Mouse (Mus musculus) kidney, adult 2 months (tissue): Measurements from ENCODE around the gene Aebp2. TPM values are rescaled to one million over a fixed set of nuclear protein-coding genes. Genes with fewer than 3 reads are reported as not detected.
A peak's percentile ranks its signal among the peaks of the same experiment; 100 is the strongest.
"Not testable (repeated sequence)": the region's sequence is repeated elsewhere in the genome, so short reads cannot be mapped to it uniquely, and the experiment has no call there.

Experiments
- DNase-seq: peaks from one replicate; pipeline ENCODE4 v3.0.0; 2021
- H3K27ac ChIP-seq: fragments of 200-500 bp; 2 replicates; pipeline ENCODE4 v1.5.1; 2012; ENCODE audit warnings: low read depth, low read length, control low read depth, inconsistent platforms; ENCODE audit not compliant: insufficient read depth
- H3K27me3 ChIP-seq: fragments of 200-500 bp; replicated peaks from 2 replicates; pipeline ENCODE4 v1.6.1; 2012; ENCODE audit warnings: mild to moderate bottlenecking, moderate library complexity, low read length, inconsistent platforms; ENCODE audit not compliant: control insufficient read depth, insufficient read depth
- H3K36me3 ChIP-seq: fragments of 200-500 bp; 2 replicates; pipeline ENCODE4 v1.6.1; 2012; ENCODE audit warnings: mild to moderate bottlenecking, moderate library complexity, low read length, inconsistent platforms; ENCODE audit not compliant: control insufficient read depth, insufficient read depth
- H3K4me1 ChIP-seq: fragments of 200-500 bp; 2 replicates; pipeline ENCODE4 v1.6.1; 2011; ENCODE audit warnings: low read length; ENCODE audit not compliant: control insufficient read depth, insufficient read depth
- H3K4me3 ChIP-seq: fragments of 200-500 bp; 2 replicates; pipeline ENCODE4 v1.5.1; 2011; ENCODE audit warnings: mild to moderate bottlenecking, low read depth, low read length, control low read depth; ENCODE audit not compliant: insufficient read depth
- CTCF ChIP-seq: fragments of 200-500 bp; conservative IDR thresholded peaks from 2 replicates; pipeline ENCODE4 v1.5.1; 2011; ENCODE audit warnings: low read depth, mild to moderate bottlenecking, control low read depth, low read length, moderate library complexity, mixed read lengths; ENCODE audit not compliant: insufficient read depth, insufficient read length
- POLR2A ChIP-seq: fragments of 200-500 bp; IDR thresholded peaks from one replicate; pipeline ENCODE4 v1.6.1; 2011; ENCODE audit warnings: low read depth, low read length, control low read depth
- WGBS: fragments of 180-500 bp; shearing (Covaris S2); methylation state at CpG from one replicate; pipeline ENCODE4 v1.1.7; 2018; 5-methylcytosine and 5-hydroxymethylcytosine counted together
- polyA plus RNA-seq: library from polyadenylated mRNA; depleted of rRNA; stranded (reverse); fragments of >200 nt; gene quantifications from 2 replicates; pipeline ENCODE4 v1.2.3, GENCODE M21; 2012

Gene Aebp2
- polyA plus RNA-seq, 1 experiment: 23.9 TPM

DNA sequence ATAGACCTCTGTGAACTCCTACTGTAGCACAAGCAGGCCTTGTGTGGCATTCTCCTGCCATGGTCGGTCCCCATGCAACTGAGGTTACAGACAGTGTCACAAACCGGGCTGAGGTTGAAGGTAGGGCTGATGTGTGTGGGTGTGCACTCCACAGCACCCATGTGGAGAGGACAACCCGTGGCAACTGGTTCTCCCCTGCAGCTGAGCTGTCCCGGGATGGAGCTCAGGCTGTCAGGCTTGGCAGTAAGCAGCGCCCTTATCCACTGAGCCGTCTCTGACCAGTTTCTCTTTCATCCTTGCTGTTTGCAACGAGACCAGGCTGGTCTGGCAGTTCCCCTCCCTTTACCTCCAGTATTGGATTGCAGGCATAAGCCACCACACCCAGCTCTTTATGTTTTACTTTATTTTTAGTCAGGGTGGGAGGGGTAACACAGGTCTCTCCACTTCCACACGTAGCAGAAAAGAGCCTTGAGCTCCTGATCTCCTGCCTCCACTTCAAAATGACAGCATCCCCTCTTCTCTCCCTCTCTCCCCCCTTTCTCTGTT, 35.7 kb upstream of the Aebp2 start:
- Histone ChIP-seq H3K4me3 (no peak overlapping the region), H3K36me3 (peaks cover 2% of the 10 kb centered on the region), H3K4me1 (no peaks in the 10 kb centered on the region), H3K27me3 (no peaks in the 10 kb centered on the region), H3K27ac (no peak overlapping the region)
- no peak for DNase-seq
- WGBS: 78% methylated on average over 8 of the region's 8 CpGs
- TF ChIP-seq POLR2A: no peak
- no peak for TF ChIP-seq CTCF

DNA sequence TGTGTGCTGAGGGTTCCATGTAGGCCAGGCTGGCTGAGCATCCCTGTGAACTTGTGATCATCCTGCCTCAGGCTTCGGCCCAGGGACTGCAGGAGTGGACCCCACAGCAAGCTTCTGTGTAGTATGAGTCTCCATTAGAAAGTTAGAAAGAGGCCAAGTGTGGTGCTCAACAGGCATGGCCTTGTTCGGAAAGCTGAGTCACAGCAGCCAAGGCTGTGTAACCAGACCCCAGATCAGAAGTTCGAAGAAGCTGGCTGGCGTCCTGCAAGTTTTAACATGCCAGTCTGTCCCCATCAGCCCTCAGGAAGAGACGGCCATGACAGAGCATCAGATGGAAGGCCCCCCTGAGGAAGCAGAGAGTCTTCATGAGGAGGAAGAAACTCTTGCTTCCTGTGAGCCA, 31.1 kb upstream of the Aebp2 start:
- Histone ChIP-seq H3K4me3 (no peak overlapping the region), H3K4me1 (peaks cover 12% of the 10 kb centered on the region; the same call in 1 of the 2 replicates), H3K36me3 (no peaks in the 10 kb centered on the region; the same call in 1 of the 2 replicates), H3K27ac (no peak overlapping the region), H3K27me3 (no peaks in the 10 kb centered on the region)
- TF ChIP-seq POLR2A (no peak), CTCF (no peak)
- no peak for DNase-seq
- WGBS: 91% methylated on average over 5 of the region's 5 CpGs

DNA sequence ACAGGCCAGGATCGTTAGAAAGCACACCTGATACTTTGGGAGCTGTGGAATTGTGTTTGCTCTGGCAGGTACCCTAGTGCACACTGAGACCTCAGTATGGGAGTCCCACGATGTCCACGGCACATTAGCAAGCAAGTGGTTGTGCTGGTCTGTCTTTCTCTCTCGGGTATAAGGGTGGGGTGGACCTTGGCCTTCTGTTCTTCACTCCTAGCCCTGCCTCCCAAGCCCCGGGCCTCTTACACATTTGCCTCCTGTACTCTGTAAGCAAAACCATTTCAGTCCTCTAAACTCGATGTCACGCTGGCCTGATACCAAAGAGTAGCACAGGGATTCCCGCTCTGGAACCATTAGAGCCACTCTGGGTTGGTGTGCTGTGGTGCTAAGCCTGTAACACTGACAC, 29.8 kb upstream of the Aebp2 start:
- DNase-seq: peak; percentile 30
- WGBS: 58% methylated on average over 8 of the region's 8 CpGs
- Histone ChIP-seq H3K4me3 (no peak overlapping the region), H3K36me3 (no peaks in the 10 kb centered on the region; the same call in 1 of the 2 replicates), H3K27ac (no peak overlapping the region), H3K4me1 (peaks cover 12% of the 10 kb centered on the region; the same call in 1 of the 2 replicates), H3K27me3 (no peaks in the 10 kb centered on the region)
- TF ChIP-seq CTCF (no peak), POLR2A (no peak)

DNA sequence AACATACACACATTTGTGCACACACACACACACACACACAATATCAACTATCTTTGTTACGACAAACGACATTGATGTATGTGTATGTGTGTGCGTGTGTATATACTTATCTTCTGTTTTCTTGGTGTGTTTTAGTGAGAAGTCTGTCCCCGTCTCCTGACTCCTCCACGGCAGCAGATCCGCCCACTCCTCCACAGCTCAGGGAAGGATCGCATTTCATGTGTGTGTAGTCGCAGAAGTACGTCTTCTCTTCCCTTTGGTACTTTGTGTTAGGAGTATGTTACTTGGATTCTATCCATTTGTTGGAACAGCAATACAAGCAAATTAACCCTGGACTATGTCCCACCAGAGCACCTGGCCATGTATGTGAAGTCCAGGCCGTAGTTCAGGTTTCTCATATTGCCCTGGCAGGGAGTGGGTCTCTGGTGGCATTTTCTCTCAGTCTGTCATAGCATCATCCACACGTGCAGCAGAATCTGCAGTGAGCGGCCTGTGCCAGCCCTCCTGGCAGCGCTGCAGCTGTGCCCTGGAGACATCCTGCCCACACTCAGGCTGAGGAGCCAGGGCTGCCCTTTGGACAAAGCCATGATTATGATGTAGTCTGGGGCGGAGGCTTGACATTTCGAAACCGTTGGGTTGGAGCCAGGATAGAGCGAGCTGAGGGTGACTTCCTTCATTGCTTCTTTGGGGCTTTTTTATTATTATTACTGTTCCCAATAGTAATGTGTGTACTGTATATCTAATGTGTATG, 28.9 kb upstream of the Aebp2 start:
- no peaks in the 10 kb centered on the region for H3K27me3 ChIP-seq
- DNase-seq: peak; percentile 91
- peak overlapping the region; percentile 22; the same call in 1 of the 2 replicates for H3K27ac ChIP-seq
- H3K4me3 ChIP-seq: no peak overlapping the region
- TF ChIP-seq POLR2A (no peak), CTCF (no peak)
- H3K4me1 ChIP-seq: peaks cover 12% of the 10 kb centered on the region; the same call in 1 of the 2 replicates
- no peaks in the 10 kb centered on the region for H3K36me3 ChIP-seq
- 57% methylated on average over 17 of the region's 17 CpGs for WGBS

DNA sequence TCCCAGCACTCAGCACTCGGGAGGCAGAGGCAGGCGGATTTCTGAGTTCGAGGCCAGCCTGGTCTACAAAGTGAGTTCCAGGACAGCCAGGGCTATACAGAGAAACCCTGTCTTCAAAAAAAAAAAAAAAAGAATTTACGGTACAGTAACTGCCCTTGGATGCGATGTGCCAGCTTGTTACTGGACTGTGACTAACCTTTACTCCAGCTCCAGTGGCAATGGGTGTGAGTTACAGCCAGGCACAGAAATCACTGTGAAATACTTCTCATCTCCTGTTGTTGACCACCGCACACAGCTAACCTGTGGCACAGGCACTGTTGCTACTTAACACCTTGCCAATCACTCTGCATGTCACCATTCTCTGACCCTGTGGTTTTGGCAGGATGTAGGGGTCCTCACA, 26.9 kb upstream of the Aebp2 start:
- peaks cover 12% of the 10 kb centered on the region; the same call in 1 of the 2 replicates for H3K4me1 ChIP-seq
- 51% methylated on average over 6 of the region's 6 CpGs for WGBS
- H3K27me3 ChIP-seq, H3K4me3 ChIP-seq, H3K36me3 ChIP-seq: not testable (repeated sequence)
- DNase-seq: peak; percentile 78
- peak overlapping the region; percentile 5 for H3K27ac ChIP-seq

DNA sequence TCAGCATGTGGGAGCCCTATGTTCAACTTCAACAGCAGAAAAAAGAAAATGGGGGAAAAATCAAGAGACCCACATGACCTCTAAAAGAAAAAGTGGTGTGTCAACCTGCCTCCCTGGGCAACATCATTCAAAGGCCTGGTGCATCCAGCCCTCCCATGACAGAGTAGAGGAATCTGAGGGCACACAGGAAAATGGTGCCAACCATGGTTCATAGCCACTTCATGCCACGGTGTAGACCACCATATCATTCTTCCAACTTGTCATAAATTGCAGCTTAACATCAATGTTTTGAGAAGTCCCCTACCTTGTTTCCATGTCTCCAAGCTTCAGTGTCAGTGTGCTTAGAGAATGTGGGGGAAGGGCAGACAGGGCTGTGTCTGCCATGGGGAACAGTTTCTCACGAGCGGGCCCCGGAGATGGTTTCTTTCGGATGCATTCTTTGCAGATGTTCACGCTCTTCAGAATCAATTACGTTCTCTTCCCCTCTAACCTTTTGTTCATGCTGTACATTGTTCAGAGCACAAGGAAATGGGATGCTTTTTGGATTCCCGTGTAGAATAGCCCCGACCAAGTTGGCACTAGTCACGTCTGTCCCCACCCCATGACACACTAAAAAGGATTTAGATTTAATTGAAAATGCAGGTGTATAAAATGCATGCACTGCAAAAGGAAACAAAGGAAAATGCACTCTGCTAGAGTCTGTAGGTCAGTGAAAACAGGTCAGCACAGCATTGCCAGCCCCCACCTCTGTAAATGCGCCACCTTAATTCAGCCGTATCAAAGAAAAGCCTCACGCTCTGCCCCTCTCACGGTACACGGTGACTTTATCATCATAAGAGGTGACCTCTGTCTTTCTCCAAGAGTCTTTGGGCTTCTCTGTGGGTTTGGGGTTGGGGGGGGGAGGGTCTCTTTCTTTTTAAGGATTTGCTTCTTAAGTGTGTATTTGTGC, 24.8 kb upstream of the Aebp2 start:
- 93% methylated on average over 15 of the region's 15 CpGs for WGBS

DNA sequence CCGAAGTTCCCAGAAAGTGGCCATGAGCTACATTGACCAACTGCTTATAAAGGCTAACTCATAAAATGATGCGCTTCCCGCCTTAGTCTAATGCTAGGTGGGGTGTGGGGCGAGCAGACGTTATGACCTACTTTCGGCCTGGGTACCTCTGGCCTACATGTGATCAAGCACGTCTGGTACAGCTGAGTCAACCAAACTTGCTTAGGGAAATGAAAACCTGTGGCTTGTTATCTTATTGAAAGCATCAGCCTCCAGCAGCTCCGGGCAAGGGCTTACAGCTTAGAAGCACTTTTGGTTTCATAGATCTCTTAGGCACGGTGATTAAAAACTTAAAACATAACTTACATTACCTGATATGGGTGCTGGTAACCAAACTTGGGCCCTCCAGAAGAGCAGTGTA, 23.9 kb upstream of the Aebp2 start:
- no peak for DNase-seq
- WGBS: 77% methylated on average over 9 of the region's 9 CpGs
- no peak for TF ChIP-seq CTCF
- no peak for TF ChIP-seq POLR2A

More for the DNA sequence above, 24.8 kb upstream of the Aebp2 start:
- H3K4me1 ChIP-seq: peaks cover 12% of the 10 kb centered on the region; the same call in 1 of the 2 replicates
- no peaks in the 10 kb centered on the region for H3K36me3 ChIP-seq
- TF ChIP-seq CTCF (no peak), POLR2A (no peak)
- no peak overlapping the region for H3K4me3 ChIP-seq
- H3K27me3 ChIP-seq: no peaks in the 10 kb centered on the region
- no peak for DNase-seq
- no peak overlapping the region for H3K27ac ChIP-seq

More for the DNA sequence above, 23.9 kb upstream of the Aebp2 start:
- Histone ChIP-seq H3K4me3 (no peak overlapping the region), H3K36me3 (no peaks in the 10 kb centered on the region), H3K27me3 (no peaks in the 10 kb centered on the region), H3K27ac (no peak overlapping the region), H3K4me1 (peaks cover 8% of the 10 kb centered on the region; the same call in 1 of the 2 replicates)
